Mouse (Mus musculus): ENCODE measurements around the gene Hoxb7.

Hoxb7 gene

GRCm38 (mm10) chr11:96268031-96268745, 18.2 kb upstream of the Hoxb7 start:
- DNase-seq (ENCODE audit: low read depth, low spot score): no peak

GRCm38 (mm10) chr11:96269869-96270268, 16.6 kb upstream of the Hoxb7 start:
- DNase-seq (ENCODE audit: low read depth, low spot score): no peak

- DNase-seq (ENCODE audit: low read depth, low spot score): no peak
Measured at GRCm38 (mm10) chr11:96270996-96271540, 15.4 kb upstream of the Hoxb7 start, which contains the start of gene Hoxb9. TSS of gene Hoxb9 (plus strand) at chr11:96271457.

- no peak for DNase-seq (ENCODE audit: low read depth, low spot score)
Measured at GRCm38 (mm10) chr11:96271541-96272011, 14.8 kb upstream of the Hoxb7 start.

GRCm38 (mm10) chr11:96272024-96272921, 14.2 kb upstream of the Hoxb7 start:
- no peak for DNase-seq (ENCODE audit: low read depth, low spot score)

- DNase-seq (ENCODE audit: low read depth, low spot score): no peak
Measured at GRCm38 (mm10) chr11:96274428-96274827, 12.0 kb upstream of the Hoxb7 start.

GRCm38 (mm10) chr11:96275896-96276295, 10.5 kb upstream of the Hoxb7 start:
- DNase-seq (ENCODE audit: low read depth, low spot score): no peak

- no peak for DNase-seq (ENCODE audit: low read depth, low spot score)
Measured at GRCm38 (mm10) chr11:96277151-96278044, 9.0 kb upstream of the Hoxb7 start.

- no peak for DNase-seq (ENCODE audit: low read depth, low spot score)
Measured at GRCm38 (mm10) chr11:96278324-96278723, 8.1 kb upstream of the Hoxb7 start.

GRCm38 (mm10) chr11:96278773-96279172, 7.7 kb upstream of the Hoxb7 start:
- peak; percentile 80 for DNase-seq (ENCODE audit: low read depth, low spot score)

- no peak for DNase-seq (ENCODE audit: low read depth, low spot score)
Measured at GRCm38 (mm10) chr11:96279421-96280233, 6.8 kb upstream of the Hoxb7 start.

GRCm38 (mm10) chr11:96280399-96281378, 5.7 kb upstream of the Hoxb7 start:
- DNase-seq (ENCODE audit: low read depth, low spot score): no peak

- no peak for DNase-seq (ENCODE audit: low read depth, low spot score)
Measured at GRCm38 (mm10) chr11:96281396-96281795, 5.0 kb upstream of the Hoxb7 start.

GRCm38 (mm10) chr11:96281855-96282570, 4.4 kb upstream of the Hoxb7 start, which contains the start of gene Hoxb8:
TSS of gene Hoxb8 (plus strand) at chr11:96281905.
- DNase-seq (ENCODE audit: low read depth, low spot score): no peak

- no peak for DNase-seq (ENCODE audit: low read depth, low spot score)
Measured at GRCm38 (mm10) chr11:96282795-96283430, 3.5 kb upstream of the Hoxb7 start.

GRCm38 (mm10) chr11:96284041-96284749, 2.2 kb upstream of the Hoxb7 start:
- no peak for DNase-seq (ENCODE audit: low read depth, low spot score)

Measured in retina, postnatal 7 days (tissue).